Mouse (Mus musculus): Measurements from ENCODE around the gene Tnfsf15. TPM values are rescaled to one million over a fixed set of nuclear protein-coding genes. Genes with fewer than 3 reads are reported as not detected.

Gene Tnfsf15
- polyA plus RNA-seq, 1 experiment: 0.16 TPM

DNA sequence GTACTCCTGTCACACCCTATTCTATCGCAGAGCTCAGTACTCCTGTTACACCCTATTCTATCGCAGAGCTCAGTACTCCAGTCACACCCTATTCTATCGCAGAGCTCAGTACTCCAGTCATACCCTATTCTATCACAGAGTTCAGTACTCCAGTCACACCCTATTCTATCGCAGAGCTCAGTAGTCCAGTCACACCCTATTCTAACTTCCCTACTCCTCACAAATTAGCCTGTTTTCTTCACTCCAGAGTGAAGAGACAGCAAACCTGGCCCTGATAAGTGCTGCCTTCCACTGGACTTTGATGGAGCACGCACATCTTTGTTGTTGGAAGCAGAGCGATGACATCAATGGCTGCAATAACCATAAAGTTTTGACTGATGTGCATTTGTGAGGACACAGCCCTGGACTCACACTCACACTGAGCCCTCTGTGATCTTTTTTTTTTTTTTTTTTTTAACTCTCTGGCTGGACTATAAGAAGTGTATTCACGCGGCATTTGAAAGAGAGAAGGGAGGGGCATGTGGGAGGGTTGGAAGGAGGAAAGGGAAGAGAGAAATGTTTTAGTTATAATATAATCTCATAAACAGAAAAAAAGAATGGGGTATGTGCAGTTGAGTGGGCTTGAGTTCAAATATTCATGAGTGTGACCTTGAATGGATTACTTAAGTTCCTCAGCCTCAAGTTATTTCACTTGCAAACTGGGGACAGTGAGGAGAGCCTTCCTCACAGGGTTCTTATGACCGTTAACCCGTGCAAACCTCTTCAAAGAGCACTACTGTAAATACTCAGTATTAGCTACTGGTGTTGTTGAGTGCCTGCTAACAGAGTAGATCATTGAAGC, 60.3 kb downstream of the Tnfsf15 start:
- no peak for TF ChIP-seq POLR2A (IDR thresholded peaks at IDR 0.05; ENCODE audit: control insufficient read depth, low read depth, low read length)
- no peak for TF ChIP-seq CTCF (IDR thresholded peaks at IDR 0.05; ENCODE audit: control insufficient read depth, insufficient read depth, insufficient replicate concordance, low read depth, low read length)
- no peak overlapping the region for H3K27ac ChIP-seq (ENCODE audit: control insufficient read depth, insufficient read depth, low read depth, low read length)
- H3K4me3 ChIP-seq (ENCODE audit: control insufficient read depth, low read depth, low read length): no peak overlapping the region
- no peaks in the 10 kb centered on the region for H3K27me3 ChIP-seq (ENCODE audit: control insufficient read depth, insufficient read depth, low read length)
- no peaks in the 10 kb centered on the region for H3K36me3 ChIP-seq (ENCODE audit: control insufficient read depth, insufficient read depth, low read length)
- H3K4me1 ChIP-seq (ENCODE audit: control insufficient read depth, insufficient read depth, low read length): no peaks in the 10 kb centered on the region

DNA sequence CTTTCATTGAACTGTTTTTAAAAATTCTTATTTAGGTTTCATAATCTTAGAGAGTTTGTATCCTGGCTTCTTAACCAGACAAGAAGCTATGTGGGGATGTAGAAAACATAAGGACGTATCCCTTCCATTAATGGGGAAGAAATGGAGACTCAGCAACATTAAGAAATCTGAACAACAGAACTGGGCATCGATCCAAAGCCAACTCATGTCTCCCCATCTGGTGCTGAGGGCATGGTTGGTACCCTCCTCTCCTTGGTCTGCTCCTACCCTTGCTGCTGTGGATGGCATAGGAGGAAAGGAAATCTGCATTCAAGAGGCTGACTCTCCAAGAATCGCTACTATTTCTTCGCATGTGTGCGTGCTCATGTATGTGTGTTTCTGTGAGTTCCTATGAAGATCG, 61.2 kb downstream of the Tnfsf15 start:
- TF ChIP-seq CTCF (IDR thresholded peaks at IDR 0.05; ENCODE audit: control insufficient read depth, insufficient read depth, insufficient replicate concordance, low read depth, low read length) (no peak), POLR2A (IDR thresholded peaks at IDR 0.05; ENCODE audit: control insufficient read depth, low read depth, low read length) (no peak)
- no peak overlapping the region for H3K4me3 ChIP-seq (ENCODE audit: control insufficient read depth, low read depth, low read length)
- no peak overlapping the region for H3K27ac ChIP-seq (ENCODE audit: control insufficient read depth, insufficient read depth, low read depth, low read length)
- no peaks in the 10 kb centered on the region for H3K27me3 ChIP-seq (ENCODE audit: control insufficient read depth, insufficient read depth, low read length)
- no peaks in the 10 kb centered on the region for H3K4me1 ChIP-seq (ENCODE audit: control insufficient read depth, insufficient read depth, low read length)
- H3K36me3 ChIP-seq (ENCODE audit: control insufficient read depth, insufficient read depth, low read length): no peaks in the 10 kb centered on the region

DNA sequence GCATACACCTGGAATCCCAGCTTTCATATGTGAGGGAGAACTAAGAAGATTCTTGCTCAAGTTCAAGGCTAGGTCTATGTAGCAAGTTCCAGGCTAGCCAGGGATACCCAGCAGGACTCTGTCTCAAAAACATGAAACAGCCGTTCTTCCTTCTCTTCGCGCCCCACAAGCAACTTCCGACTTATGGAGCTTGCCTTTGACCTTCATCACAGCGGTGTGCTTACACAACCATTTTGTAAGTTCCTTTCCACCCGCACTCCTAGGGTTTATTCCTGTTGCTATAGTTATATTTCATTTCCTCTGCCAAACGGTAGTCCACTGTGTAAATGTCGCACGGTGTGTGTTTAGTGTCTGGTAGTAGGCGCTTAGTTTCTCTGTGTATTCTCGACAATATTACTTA, 61.9 kb downstream of the Tnfsf15 start:
- H3K27ac ChIP-seq (ENCODE audit: control insufficient read depth, insufficient read depth, low read depth, low read length): no peak overlapping the region
- TF ChIP-seq CTCF (IDR thresholded peaks at IDR 0.05; ENCODE audit: control insufficient read depth, insufficient read depth, insufficient replicate concordance, low read depth, low read length): no peak
- no peak for TF ChIP-seq POLR2A (IDR thresholded peaks at IDR 0.05; ENCODE audit: control insufficient read depth, low read depth, low read length)
- H3K4me1 ChIP-seq (ENCODE audit: control insufficient read depth, insufficient read depth, low read length): no peaks in the 10 kb centered on the region
- no peaks in the 10 kb centered on the region for H3K36me3 ChIP-seq (ENCODE audit: control insufficient read depth, insufficient read depth, low read length)
- H3K4me3 ChIP-seq (ENCODE audit: control insufficient read depth, low read depth, low read length): no peak overlapping the region
- no peaks in the 10 kb centered on the region for H3K27me3 ChIP-seq (ENCODE audit: control insufficient read depth, insufficient read depth, low read length)

DNA sequence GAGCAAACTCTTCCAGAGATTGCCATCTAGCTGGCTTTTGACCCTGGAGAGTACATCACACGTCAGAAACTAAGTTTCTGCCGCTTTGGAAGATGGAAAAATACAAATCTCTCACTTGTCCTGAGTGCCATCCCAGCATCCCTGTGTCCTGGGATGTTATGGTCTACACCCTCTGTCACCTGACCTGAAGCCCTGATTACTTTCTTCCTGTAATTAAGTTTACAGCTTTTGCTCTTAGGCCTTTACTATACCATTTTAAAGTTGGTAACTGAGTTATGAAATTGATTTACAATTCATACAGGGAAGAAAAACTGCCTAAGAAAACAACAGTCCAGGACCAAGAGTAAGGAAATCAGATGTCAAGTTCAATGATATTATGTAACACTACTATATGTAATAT, 62.5 kb downstream of the Tnfsf15 start:
- Histone ChIP-seq H3K36me3 (ENCODE audit: control insufficient read depth, insufficient read depth, low read length) (no peaks in the 10 kb centered on the region), H3K4me1 (ENCODE audit: control insufficient read depth, insufficient read depth, low read length) (no peaks in the 10 kb centered on the region), H3K27ac (ENCODE audit: control insufficient read depth, insufficient read depth, low read depth, low read length) (no peak overlapping the region), H3K27me3 (ENCODE audit: control insufficient read depth, insufficient read depth, low read length) (no peaks in the 10 kb centered on the region), H3K4me3 (ENCODE audit: control insufficient read depth, low read depth, low read length) (no peak overlapping the region)
- no peak for TF ChIP-seq CTCF (IDR thresholded peaks at IDR 0.05; ENCODE audit: control insufficient read depth, insufficient read depth, insufficient replicate concordance, low read depth, low read length)

DNA sequence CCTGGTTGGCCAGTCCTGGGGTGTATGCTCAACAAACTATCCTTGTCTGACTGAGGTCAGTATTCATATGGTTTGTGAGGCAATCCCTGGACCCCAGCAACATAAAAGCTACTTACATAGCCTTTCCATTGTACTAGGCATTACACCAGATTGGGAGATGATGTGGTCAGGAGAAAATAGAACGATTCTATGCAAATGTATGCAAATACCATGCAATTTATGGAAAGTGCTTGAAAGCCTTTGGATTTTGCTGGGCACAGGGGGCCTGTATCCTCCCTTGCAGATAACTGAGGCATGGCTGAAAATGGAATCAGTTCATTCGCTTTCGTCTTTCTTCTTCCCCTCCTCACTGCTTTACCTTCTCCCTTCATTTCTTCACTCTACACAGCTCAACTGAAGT, 63.4 kb downstream of the Tnfsf15 start:
- Histone ChIP-seq H3K36me3 (ENCODE audit: control insufficient read depth, insufficient read depth, low read length) (no peaks in the 10 kb centered on the region), H3K4me1 (ENCODE audit: control insufficient read depth, insufficient read depth, low read length) (no peaks in the 10 kb centered on the region), H3K27me3 (ENCODE audit: control insufficient read depth, insufficient read depth, low read length) (no peaks in the 10 kb centered on the region), H3K27ac (ENCODE audit: control insufficient read depth, insufficient read depth, low read depth, low read length) (no peak overlapping the region), H3K4me3 (ENCODE audit: control insufficient read depth, low read depth, low read length) (no peak overlapping the region)
- TF ChIP-seq CTCF (IDR thresholded peaks at IDR 0.05; ENCODE audit: control insufficient read depth, insufficient read depth, insufficient replicate concordance, low read depth, low read length) (no peak), POLR2A (IDR thresholded peaks at IDR 0.05; ENCODE audit: control insufficient read depth, low read depth, low read length) (no peak)

Other genes with a start within 250 kb of the Tnfsf15 start
- 22.5 and 26.1 TPM in 2 replicates for gene Whrn, start 249.1 kb downstream of the Tnfsf15 start, polyA plus RNA-seq (2012; rRNA removed)
- gene Atp6v1g1, start 200.3 kb downstream of the Tnfsf15 start, polyA plus RNA-seq (2012; rRNA removed): 83.4 and 95.0 TPM in 2 replicates
- 4.4 and 4.7 TPM in 2 replicates for gene Tmem268, start 186.3 kb downstream of the Tnfsf15 start, polyA plus RNA-seq (2012; rRNA removed)
- 66.2 and 77.1 TPM in 2 replicates for gene Gm11213, start 139.9 kb downstream of the Tnfsf15 start, polyA plus RNA-seq (2012; rRNA removed)
- 562 and 586 TPM in 2 replicates for gene Tex48, start 122.7 kb downstream of the Tnfsf15 start, polyA plus RNA-seq (2012; rRNA removed)
- not detected in 2 replicates for gene Gm11214, start 81.7 kb downstream of the Tnfsf15 start, polyA plus RNA-seq (2012; rRNA removed)
- gene Tnfsf8, start 116.2 kb upstream of the Tnfsf15 start, polyA plus RNA-seq (2012; rRNA removed): 0.02 TPM in 1 of 2 replicates, not detected in the other

Data from testis, adult 2 months (tissue).